Mouse (Mus musculus) kidney, postnatal 0 days (tissue): ENCODE data around the gene H6pd. TPM values are rescaled to one million over a fixed set of nuclear protein-coding genes. Genes with fewer than 3 reads are reported as not detected.
"Not testable (repeated sequence)": the region's sequence is repeated elsewhere in the genome, so short reads cannot be mapped to it uniquely, and the experiment has no call there.

Source experiments
- ATAC-seq: fragments of 200-750 bp; cut with Nextera tagmentation; replicated peaks from 2 replicates; pipeline ENCODE4 v1.8.0; 2017; ENCODE audit warnings: low read depth, moderate number of reproducible peaks, moderate TSS enrichment, moderate library complexity; ENCODE audit not compliant: low FRiP score
- DNase-seq: peaks from one replicate; pipeline ENCODE4 v3.0.0-alpha.2; 2016; ENCODE audit warnings: low spot score
- H3K27ac ChIP-seq: fragments of 300-500 bp; sonication (generic); 2 replicates; pipeline ENCODE4 v1.5.1; 2014; ENCODE audit warnings: mild to moderate bottlenecking
- H3K27me3 ChIP-seq: fragments of 300-500 bp; sonication (generic); 2 replicates; pipeline ENCODE4 v1.6.1; 2014; ENCODE audit warnings: low read length, mixed read lengths; ENCODE audit not compliant: insufficient read depth
- H3K36me3 ChIP-seq: fragments of 300-500 bp; sonication (generic); 2 replicates; pipeline ENCODE4 v1.6.1; 2014; ENCODE audit warnings: low read length, mixed read lengths; ENCODE audit not compliant: insufficient read depth
- H3K4me1 ChIP-seq: fragments of 300-500 bp; sonication (generic); replicated peaks from 2 replicates; pipeline ENCODE4 v1.6.1; 2014; ENCODE audit warnings: antibody characterized with exemption, low read length, mixed read lengths; ENCODE audit not compliant: insufficient read depth
- H3K4me2 ChIP-seq: fragments of 300-500 bp; sonication (generic); 2 replicates; pipeline ENCODE4 v1.6.1; 2014; ENCODE audit warnings: mild to moderate bottlenecking, low read length, moderate library complexity, mixed read lengths
- H3K4me3 ChIP-seq: fragments of 300-500 bp; sonication (generic); replicated peaks from 2 replicates; pipeline ENCODE4 v1.5.1; 2014; ENCODE audit warnings: low read depth, low read length
- H3K9ac ChIP-seq: fragments of 300-500 bp; sonication (generic); 2 replicates; pipeline ENCODE4 v1.6.1; 2014; ENCODE audit warnings: low read depth, low read length
- H3K9me3 ChIP-seq: fragments of 300-500 bp; sonication (generic); replicated peaks from 2 replicates; pipeline ENCODE4 v1.6.1; 2016; ENCODE audit warnings: low read length, inconsistent platforms, mixed read lengths
- CTCF ChIP-seq: IDR thresholded peaks from 2 replicates; pipeline ENCODE4 v1.5.1; 2016; ENCODE audit warnings: antibody characterized with exemption, low read depth, mild to moderate bottlenecking, moderate library complexity
- WGBS: fragments of 180-500 bp; shearing (Covaris S2); extraction: QIAGEN DNeasy Blood & Tissue Kit; methylation state at CpG from one replicate; pipeline ENCODE4 v1.1.7; 2014; 5-methylcytosine and 5-hydroxymethylcytosine counted together
- polyA plus RNA-seq: library from polyadenylated mRNA; unstranded; fragments of >200 nt; fragmentation: Nextera tagmentation; extraction: Ambion mirVana; gene quantifications from 2 replicates; pipeline ENCODE4 v1.2.1, GENCODE M21; 2015

The H6pd gene
- polyA plus RNA-seq, 1 experiment from 2014 or later: 27.8 TPM

GRCm38 (mm10) chr4:150049157-150049513 lies 40.3 kb upstream of the H6pd start:
- DNase-seq: peak; percentile 22
- H3K4me3 ChIP-seq: peak overlapping the region; percentile 53
- no peaks in the 10 kb centered on the region for H3K27me3 ChIP-seq
- H3K4me2 ChIP-seq: peak overlapping the region; percentile 96
- H3K9ac ChIP-seq: peak overlapping the region; percentile 61
- 0 out of 2 replicates have a peak, but pooled peaks have one; percentile 2 for ATAC-seq
- H3K4me1 ChIP-seq: peaks cover 14% of the 10 kb centered on the region
- H3K27ac ChIP-seq: no peak overlapping the region
- H3K9me3 ChIP-seq: no peaks in the 10 kb centered on the region
- no peaks in the 10 kb centered on the region for H3K36me3 ChIP-seq
- 17% methylated on average over 15 of the region's 15 CpGs for WGBS
- TF ChIP-seq CTCF: no peak

GRCm38 (mm10) chr4:150048478-150049156 lies 39.8 kb upstream of the H6pd start:
- Histone ChIP-seq H3K27me3 (no peaks in the 10 kb centered on the region), H3K4me2 (peak overlapping the region; percentile 96), H3K27ac (no peak overlapping the region), H3K36me3 (no peaks in the 10 kb centered on the region), H3K9me3 (no peaks in the 10 kb centered on the region), H3K4me3 (peak overlapping the region; percentile 53), H3K4me1 (peaks cover 14% of the 10 kb centered on the region), H3K9ac (peak overlapping the region; percentile 61)
- DNase-seq: peak; percentile 38
- WGBS: under 1% methylated on average over 48 of the region's 49 CpGs
- TF ChIP-seq CTCF: no peak
- ATAC-seq: peak; percentile 44; the same call in 1 of the 2 replicates

- no peaks in the 10 kb centered on the region for H3K27me3 ChIP-seq
- H3K4me3 ChIP-seq: peak overlapping the region; percentile 53
- H3K4me2 ChIP-seq: peak overlapping the region; percentile 96
- no peak overlapping the region for H3K27ac ChIP-seq
- H3K36me3 ChIP-seq: no peaks in the 10 kb centered on the region
- DNase-seq (peak; percentile 81), ATAC-seq (no peak; the same call in 1 of the 2 replicates)
- peak overlapping the region; percentile 61 for H3K9ac ChIP-seq
- no peak for TF ChIP-seq CTCF
- H3K9me3 ChIP-seq: no peaks in the 10 kb centered on the region
- peaks cover 14% of the 10 kb centered on the region for H3K4me1 ChIP-seq
- under 1% methylated on average over 20 of the region's 20 CpGs for WGBS
These were observed 39.2 kb upstream of the H6pd start for GRCm38 (mm10) chr4:150048038-150048437.

GRCm38 (mm10) chr4:150043591-150043990 lies 34.8 kb upstream of the H6pd start:
- Histone ChIP-seq H3K4me2 (no peak overlapping the region), H3K9ac (no peak overlapping the region), H3K4me3 (no peak overlapping the region), H3K27ac (no peak overlapping the region), H3K27me3 (no peaks in the 10 kb centered on the region), H3K4me1 (peaks cover 8% of the 10 kb centered on the region), H3K9me3 (no peaks in the 10 kb centered on the region), H3K36me3 (no peaks in the 10 kb centered on the region)
- no peak for ATAC-seq
- WGBS: 94% methylated on average over 9 of the region's 9 CpGs
- TF ChIP-seq CTCF: no peak
- DNase-seq: no peak

GRCm38 (mm10) chr4:150041346-150042110 lies 32.7 kb upstream of the H6pd start:
- no peak overlapping the region for H3K4me3 ChIP-seq
- H3K9ac ChIP-seq: no peak overlapping the region
- H3K27me3 ChIP-seq: no peaks in the 10 kb centered on the region
- H3K9me3 ChIP-seq: no peaks in the 10 kb centered on the region
- H3K36me3 ChIP-seq: no peaks in the 10 kb centered on the region
- no peak for DNase-seq
- no peaks in the 10 kb centered on the region for H3K4me1 ChIP-seq
- no peak for TF ChIP-seq CTCF
- H3K27ac ChIP-seq: no peak overlapping the region
- no peak for ATAC-seq
- no peak overlapping the region for H3K4me2 ChIP-seq
- WGBS: 82% methylated on average over 10 of the region's 10 CpGs

DNA sequence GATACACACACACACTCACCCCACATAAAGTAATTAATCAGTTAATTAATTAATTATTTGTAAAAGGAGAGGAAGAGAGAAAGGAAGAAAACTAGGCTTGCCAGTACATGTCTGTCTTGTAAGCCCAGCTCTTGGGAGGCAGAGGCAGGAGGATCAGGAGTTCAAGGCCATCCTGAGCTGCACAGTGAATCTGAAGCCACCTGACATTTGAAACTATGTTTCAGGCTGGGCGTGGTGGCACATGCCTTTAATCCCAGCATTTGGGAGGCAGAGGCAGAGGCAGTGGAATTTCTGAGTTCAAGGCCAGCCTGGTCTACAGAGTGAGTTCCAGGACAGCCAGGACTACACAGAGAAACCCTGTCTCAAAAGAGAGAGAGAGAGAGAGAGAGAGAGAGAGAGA lies 32.0 kb upstream of the H6pd start:
- not testable (repeated sequence) for H3K36me3 ChIP-seq, DNase-seq, H3K27me3 ChIP-seq, H3K27ac ChIP-seq, ATAC-seq, H3K9ac ChIP-seq, H3K4me2 ChIP-seq, H3K4me1 ChIP-seq, H3K9me3 ChIP-seq, H3K4me3 ChIP-seq
- WGBS: 68% methylated on average over 1 of the region's 1 CpGs
